ENCODE assay signal across 10 mouse cellular contexts in the genomic region with DNA sequence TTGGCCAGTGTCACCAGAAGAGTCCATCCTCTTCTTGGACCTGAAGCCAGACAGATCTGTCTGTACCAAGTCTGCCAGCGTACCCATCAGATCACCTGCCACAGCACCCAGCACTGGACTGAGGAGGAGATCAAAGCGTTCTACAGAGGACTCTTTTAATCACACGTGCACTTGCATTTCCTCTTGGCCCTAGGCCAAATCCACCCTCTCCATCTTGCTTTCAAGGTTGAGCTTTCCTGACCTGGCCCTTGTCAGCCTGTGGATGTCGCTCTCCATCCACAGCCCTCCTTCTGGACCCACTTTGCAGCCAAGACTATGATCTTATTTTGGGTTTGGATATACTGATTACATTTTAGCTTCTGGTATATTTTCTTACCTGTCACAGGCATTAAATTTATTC.
A peak's percentile ranks its signal among the peaks of the same experiment; 100 is the strongest.
DNase-seq lines count a peak whose midpoint lies in the region; ATAC-seq and TF ChIP-seq lines count a peak whose summit lies in the region.
"Had no signal": no experiment of that assay in that cellular context is flagged by ENCODE, and none has a peak within 500 bp of the region (broad histone marks: within the 10 kb centered on the region; RNA-seq: fewer than 3 reads in every experiment).

No protein-coding gene starts in this region.

- H3K36me3 ChIP-seq in lung, embryonic 16.5 days (ENCODE audit: control insufficient read depth, insufficient read depth, low read length), result no peaks in the 10 kb centered on the region
- H3K36me3 ChIP-seq in intestine, embryonic 15.5 days, result no peaks in the 10 kb centered on the region
- H3K36me3 ChIP-seq in stomach, postnatal 0 days (ENCODE audit: control insufficient read depth, insufficient read depth, low read length), result no peaks in the 10 kb centered on the region
- H3K36me3 ChIP-seq: limb, embryonic 12.5 days had no signal

- no peak overlapping the region for H3K9ac ChIP-seq in lung, embryonic 16.5 days (ENCODE audit: low read length)
- H3K9ac ChIP-seq in intestine, embryonic 15.5 days, result no peak overlapping the region
- H3K9ac ChIP-seq in stomach, postnatal 0 days (ENCODE audit: low read length), result no peak overlapping the region
- H3K9ac ChIP-seq: limb, embryonic 12.5 days had no signal

- no peak overlapping the region for H3K27ac ChIP-seq in lung, embryonic 16.5 days (ENCODE audit: low read length)
- H3K27ac ChIP-seq in intestine, embryonic 15.5 days, result no peak overlapping the region
- H3K27ac ChIP-seq in stomach, postnatal 0 days (replicated peaks), result no peak overlapping the region
- H3K27ac ChIP-seq: limb, embryonic 12.5 days had no signal

- WGBS in lung, embryonic 16.5 days, result 14% methylated on average over 4 of the region's 4 CpGs
- WGBS in intestine, embryonic 15.5 days, result 34% methylated on average over 4 of the region's 4 CpGs
- WGBS in stomach, postnatal 0 days, result 27% methylated on average over 4 of the region's 4 CpGs

- intact Hi-C loops in left cerebral cortex, postnatal 14 days (cut with DNase I), result no loop called here
- intact Hi-C loops in heart, postnatal 36 days (cut with DNase I), result no loop called here

- H3K4me1 ChIP-seq in lung, embryonic 16.5 days (replicated peaks; ENCODE audit: control insufficient read depth, insufficient read depth, low read length), result peaks cover 9% of the 10 kb centered on the region
- H3K4me1 ChIP-seq in intestine, embryonic 15.5 days (replicated peaks), result peaks cover 8% of the 10 kb centered on the region
- 0 out of 2 replicates have a peak, but pooled peaks cover 3% of the 10 kb centered on the region for H3K4me1 ChIP-seq in stomach, postnatal 0 days (replicated peaks; ENCODE audit: control insufficient read depth, insufficient read depth)
- H3K4me1 ChIP-seq: megakaryocyte, embryonic 14.5 days had no signal

- no peaks in the 10 kb centered on the region for H3K9me3 ChIP-seq in lung, embryonic 16.5 days (ENCODE audit: control insufficient read depth, low read length)
- H3K9me3 ChIP-seq in intestine, embryonic 15.5 days, result no peaks in the 10 kb centered on the region
- H3K9me3 ChIP-seq in stomach, postnatal 0 days (ENCODE audit: control insufficient read depth, low read length), result no peaks in the 10 kb centered on the region

- TF ChIP-seq EP300 in stomach, postnatal 0 days (optimal IDR thresholded peaks at IDR 0.05), result no peak

- H3K4me2 ChIP-seq in lung, embryonic 16.5 days (ENCODE audit: low read depth, low read length), result no peak overlapping the region
- H3K4me2 ChIP-seq in intestine, embryonic 15.5 days (replicated peaks), result no peak overlapping the region
- H3K4me2 ChIP-seq in stomach, postnatal 0 days (replicated peaks; ENCODE audit: low read depth), result no peak overlapping the region
- H3K4me2 ChIP-seq: limb, embryonic 12.5 days had no signal

- ATAC-seq in lung, embryonic 16.5 days (ENCODE audit: low read depth), result peak; percentile 40
- peak; percentile 62 for ATAC-seq in intestine, embryonic 15.5 days
- ATAC-seq in stomach, postnatal 0 days (ENCODE audit: low FRiP score, low TSS enrichment), result 0 out of 2 replicates have a peak, but pooled peaks have one; percentile 47
- no peak for ATAC-seq in erythroblast, adult 5-6 weeks (replicated peaks; ENCODE audit: low FRiP score, poor library complexity, severe bottlenecking)

- no peak overlapping the region for H3K4me3 ChIP-seq in lung, embryonic 16.5 days (ENCODE audit: low read length)
- no peak overlapping the region for H3K4me3 ChIP-seq in intestine, embryonic 15.5 days (replicated peaks)
- no peak overlapping the region for H3K4me3 ChIP-seq in stomach, postnatal 0 days (ENCODE audit: low read depth, low read length)
- H3K4me3 ChIP-seq: limb, embryonic 12.5 days; megakaryocyte, embryonic 14.5 days had no signal

- DNase-seq in lung, adult 18-20 months, result no peak
- DNase-seq in adrenal gland, postnatal 25 days, result peak; percentile 21
- DNase-seq in stomach, postnatal 0 days (ENCODE audit: low spot score), result peak; percentile 34
- no peak for DNase-seq in left cerebral cortex, postnatal 14 days (ENCODE audit: low spot score in 2 of 2)
- DNase-seq in heart, postnatal 36 days, result no peak

- H3K27me3 ChIP-seq in lung, embryonic 16.5 days (ENCODE audit: control insufficient read depth, insufficient read depth, low read depth, low read length), result no peaks in the 10 kb centered on the region
- H3K27me3 ChIP-seq in intestine, embryonic 15.5 days (replicated peaks), result no peaks in the 10 kb centered on the region
- no peaks in the 10 kb centered on the region for H3K27me3 ChIP-seq in stomach, postnatal 0 days (ENCODE audit: control insufficient read depth, insufficient read depth, low read length)
- H3K27me3 ChIP-seq: megakaryocyte, embryonic 14.5 days had no signal

- TF ChIP-seq CTCF in stomach, postnatal 0 days (IDR thresholded peaks at IDR 0.05; ENCODE audit: low read depth), result peak; percentile 66

Comparison
In these comparisons a context has a peak if more than half of its experiments do, and no peak if none do; other contexts are left out.
1. DNase-seq: peak in adrenal gland, postnatal 25 days (single experiment) and stomach, postnatal 0 days (single experiment); none in lung, adult 18-20 months (0 of 2), left cerebral cortex, postnatal 14 days (0 of 2) and heart, postnatal 36 days (0 of 2).